In the genomic region with DNA sequence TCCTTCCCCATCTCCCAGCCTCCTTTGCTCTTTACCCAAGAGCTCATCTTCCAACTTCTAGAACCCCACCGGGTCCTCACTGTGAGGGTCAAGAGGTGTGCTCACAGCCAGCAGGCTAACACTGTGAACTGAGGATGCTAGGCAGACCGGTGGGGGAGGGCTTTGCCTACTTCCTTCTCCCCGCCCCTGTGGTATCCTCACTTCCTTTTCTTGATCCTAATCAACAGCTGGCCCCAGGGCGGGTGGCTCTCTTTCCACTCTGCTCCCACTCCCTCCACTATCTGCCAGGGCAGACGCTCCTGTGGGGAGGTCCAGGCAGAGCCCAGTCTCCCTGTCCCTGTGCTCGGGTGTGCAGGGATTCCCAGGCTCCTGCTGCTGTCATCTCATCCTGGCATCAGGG, we compare ENCODE assay signal across 7 mouse cellular contexts. TPM values are rescaled to one million over a fixed set of nuclear protein-coding genes. Genes with fewer than 3 reads are reported as not detected.
DNase-seq lines count a peak whose midpoint lies in the region; ATAC-seq lines count a peak whose summit lies in the region.

No protein-coding gene starts in this region.

- ATAC-seq in megakaryocyte-erythroid progenitor cell, adult 5-6 weeks (replicated peaks; ENCODE audit: low FRiP score, low TSS enrichment, poor library complexity, severe bottlenecking), result peak; percentile 33

- peak; percentile 83 for DNase-seq in CD4-positive helper T cell, adult 2 months (ENCODE audit: low read depth, low spot score)
- DNase-seq in ES-CJ7 (ENCODE audit: low read depth, low spot score), result peak; percentile 50
- peak; percentile 48 for DNase-seq in kidney, postnatal 14 days
- DNase-seq in right cerebral cortex, postnatal 36 days (ENCODE audit: low spot score in 2 of 2), result no peak
- DNase-seq in gastrocnemius, postnatal 10 days, result no peak
- no peak for DNase-seq in urinary bladder, postnatal 36 days (ENCODE audit: low spot score in 2 of 2)

RNA-seq across cellular contexts. Expression of gene Ptpn7, which starts 1.5 kb away (rescaled TPM):
- 108 and 110 TPM in 2 replicates for total RNA-seq in megakaryocyte-erythroid progenitor cell, adult 5-6 weeks (2014; fragmentation: Nextera tagmentation)
- 68.5 and 93.7 TPM in 2 replicates for total RNA-seq in megakaryocyte-erythroid progenitor cell, adult 5-6 weeks (2017)
- 1 to 10 TPM in 1 of 2 experiments, under 1 TPM in 1; 0.38 to 1.1 TPM for total RNA-seq in gastrocnemius, postnatal 10 days (2021)

RNA-seq across cellular contexts. Expression of gene Arl8a, which starts 15.6 kb away (rescaled TPM):
- 23.8 and 38.4 TPM in 2 replicates for total RNA-seq in megakaryocyte-erythroid progenitor cell, adult 5-6 weeks (2014; fragmentation: Nextera tagmentation)
- total RNA-seq in megakaryocyte-erythroid progenitor cell, adult 5-6 weeks (2017), result 7.9 and 14.8 TPM in 2 replicates
- 10 to 100 TPM; 32.3 to 39.9 TPM for total RNA-seq in gastrocnemius, postnatal 10 days (2021)

RNA-seq across cellular contexts. Expression of gene Lgr6, which starts 26.0 kb away (rescaled TPM):
- not detected in 2 replicates for total RNA-seq in megakaryocyte-erythroid progenitor cell, adult 5-6 weeks (2014; fragmentation: Nextera tagmentation)
- total RNA-seq in megakaryocyte-erythroid progenitor cell, adult 5-6 weeks (2017), result not detected in 2 replicates
- 1 to 10 TPM; 1.2 to 1.6 TPM for total RNA-seq in gastrocnemius, postnatal 10 days (2021)

RNA-seq across cellular contexts. Expression of gene Gpr37l1, which starts 36.4 kb away (rescaled TPM):
- not detected in 2 replicates for total RNA-seq in megakaryocyte-erythroid progenitor cell, adult 5-6 weeks (2014; fragmentation: Nextera tagmentation)
- total RNA-seq in megakaryocyte-erythroid progenitor cell, adult 5-6 weeks (2017), result not detected in 2 replicates
- 1 to 10 TPM; 2.0 to 2.6 TPM for total RNA-seq in gastrocnemius, postnatal 10 days (2021)

Comparison
In these comparisons a context has a peak if more than half of its experiments do, and no peak if none do; other contexts are left out.
1. DNase-seq: peak in CD4-positive helper T cell, adult 2 months (single experiment), ES-CJ7 (single experiment) and kidney, postnatal 14 days (single experiment); none in right cerebral cortex, postnatal 36 days (0 of 2), gastrocnemius, postnatal 10 days (single experiment) and urinary bladder, postnatal 36 days (0 of 2).
2. RNA of gene Ptpn7, which starts 1.5 kb away (total RNA-seq): 68.5 to 110 TPM in megakaryocyte-erythroid progenitor cell, adult 5-6 weeks; 0.38 to 1.1 TPM in gastrocnemius, postnatal 10 days; every median in the first group is over 10 times any median in the second.